Mouse (Mus musculus) urinary bladder, postnatal 10 days (tissue): ENCODE results near the gene Gm9758.
"Not testable (repeated sequence)": the region's sequence is repeated elsewhere in the genome, so short reads cannot be mapped to it uniquely, and the experiment has no call there.

Source experiments
- DNase-seq: peaks from one replicate; pipeline ENCODE4 v3.0.0; 2022; ENCODE audit warnings: low spot score

The Gm9758 gene

DNA sequence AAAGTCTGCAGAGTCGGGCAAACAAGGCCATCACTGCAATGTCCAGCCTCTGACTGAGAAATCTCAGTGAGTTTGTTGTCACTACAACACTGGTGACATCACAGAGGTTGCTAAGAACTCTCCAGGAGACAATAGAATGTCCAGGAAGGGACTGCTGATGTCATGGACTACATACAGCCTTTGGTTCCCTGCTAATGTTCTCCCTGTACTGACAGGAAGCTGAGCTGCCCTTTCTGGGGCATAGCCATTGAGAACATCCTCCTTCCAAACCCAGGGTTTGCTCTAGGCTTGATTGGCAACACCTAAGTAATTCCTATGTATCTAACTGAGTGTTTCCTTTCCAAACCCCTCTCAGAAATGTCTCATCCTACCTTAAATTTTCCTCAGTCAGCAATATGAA, at the start of gene Gm9758:
TSS of gene Gm9758 (minus strand) at position 101 of the 400 bp plus-strand sequence.
- DNase-seq: not testable (repeated sequence)

DNA sequence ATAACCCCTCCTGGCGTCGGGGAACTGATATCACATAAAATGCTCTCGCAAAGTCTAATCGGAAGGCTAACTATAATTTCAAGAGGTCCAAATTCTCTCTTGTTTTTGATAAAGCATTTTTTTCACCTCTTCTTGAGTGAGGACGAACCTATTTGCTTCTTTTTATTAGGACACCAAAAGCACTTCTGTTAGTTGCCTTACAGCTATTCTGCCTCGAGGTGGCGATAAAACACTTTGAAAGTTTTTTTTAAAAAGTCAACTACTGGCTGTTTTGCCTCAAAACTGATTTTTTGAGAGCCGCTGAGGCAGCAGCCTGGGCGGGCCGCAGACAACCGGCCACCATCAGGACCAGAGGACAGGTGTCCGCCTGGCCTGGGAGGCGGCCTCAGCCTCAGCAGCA, 49.1 kb upstream of the Gm9758 start:
- DNase-seq: not testable (repeated sequence)

DNA sequence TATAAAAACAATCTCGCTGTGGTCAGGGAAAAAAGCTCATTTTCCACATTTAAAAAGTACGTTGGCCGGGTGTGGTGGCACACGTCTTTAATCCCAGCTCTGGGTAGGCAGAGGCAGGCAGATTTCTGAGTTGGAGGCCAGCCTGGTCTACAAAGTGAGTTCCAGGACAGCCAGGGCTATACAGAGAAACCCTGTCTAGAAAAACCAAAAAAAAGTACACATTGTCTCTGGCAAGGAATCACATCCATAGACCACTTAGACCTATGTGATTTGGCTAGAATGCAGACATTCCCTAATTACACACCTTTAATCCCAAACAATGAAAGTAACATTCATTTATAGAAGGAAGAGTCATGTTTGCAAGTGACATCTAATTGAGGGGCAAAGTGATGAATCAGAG, 46.8 kb upstream of the Gm9758 start:
- DNase-seq: not testable (repeated sequence)

DNA sequence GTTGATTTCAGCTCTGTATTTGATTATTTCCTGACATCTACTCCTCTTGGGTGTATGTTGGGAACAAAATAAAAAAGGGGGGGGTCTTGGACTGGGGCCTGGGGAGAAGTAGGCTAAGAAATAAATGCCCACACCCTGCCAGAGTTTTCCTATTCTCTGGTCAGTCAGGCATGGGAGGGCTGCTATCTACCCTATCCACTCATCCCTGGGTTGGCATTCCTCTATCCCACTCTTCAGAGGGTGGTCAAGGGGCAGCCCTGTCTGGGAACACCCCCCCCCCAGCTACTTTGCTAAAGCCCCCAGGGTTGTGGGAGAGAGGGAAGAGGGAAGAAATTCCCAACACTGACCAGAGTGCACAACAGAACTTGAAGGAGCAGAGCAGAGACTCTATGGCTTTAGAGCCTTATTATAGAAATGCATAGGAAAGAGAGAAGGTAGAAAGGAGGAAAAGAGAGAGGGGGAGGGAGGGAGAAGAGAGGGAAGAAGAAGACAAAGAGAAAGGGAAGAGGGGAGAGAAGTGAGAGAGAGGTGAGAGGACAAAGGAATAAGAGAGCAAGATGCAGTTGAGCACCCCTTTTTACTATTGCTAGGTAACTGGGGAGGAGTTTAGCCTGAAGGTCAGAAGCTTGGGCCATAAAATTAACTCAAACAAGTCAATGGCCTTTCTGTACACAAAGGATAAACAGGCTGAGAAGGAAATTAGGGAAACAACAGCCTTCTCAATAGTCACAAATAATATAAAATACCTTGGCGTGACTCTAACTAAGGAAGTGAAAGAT, 41.4 kb upstream of the Gm9758 start:
- DNase-seq: not testable (repeated sequence)

DNA sequence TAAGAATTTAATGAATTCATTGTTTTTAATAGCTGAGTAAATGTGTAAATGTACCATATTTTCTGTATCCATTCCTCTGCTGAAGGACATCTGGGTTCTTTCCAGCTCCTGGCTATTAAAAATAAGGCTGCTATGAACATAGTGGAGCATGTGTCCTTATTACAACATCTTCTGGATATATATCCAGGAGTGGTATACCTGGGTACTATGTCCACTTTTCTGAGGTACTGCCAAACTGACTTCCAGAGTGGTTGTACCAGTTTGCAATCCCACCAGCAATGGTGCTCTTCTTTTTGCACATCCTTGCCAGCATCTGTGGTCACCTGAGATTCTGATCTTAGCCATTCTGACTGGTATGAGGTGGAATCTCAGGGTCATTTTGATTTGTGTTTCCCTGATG, 38.9 kb upstream of the Gm9758 start:
- DNase-seq: not testable (repeated sequence)

DNA sequence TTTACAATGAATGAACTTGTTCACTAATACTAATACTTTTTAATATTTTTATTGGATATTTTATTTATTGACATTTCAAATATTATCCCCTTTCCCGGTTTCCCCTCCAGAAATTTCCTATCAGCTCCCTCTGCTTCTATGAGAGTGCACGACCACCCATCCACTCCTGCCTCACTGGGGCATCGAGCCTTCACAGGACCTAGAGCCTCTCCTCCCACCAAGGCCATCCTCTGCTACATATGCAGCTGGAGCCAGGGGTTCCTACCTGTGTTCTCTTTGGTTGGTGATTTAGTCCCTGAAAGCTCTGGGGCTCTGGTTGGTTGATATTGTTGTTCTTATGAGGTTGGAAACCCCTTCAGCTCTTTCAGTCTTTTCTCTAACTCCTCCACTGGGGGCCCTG, 38.0 kb upstream of the Gm9758 start:
- DNase-seq: not testable (repeated sequence)

DNA sequence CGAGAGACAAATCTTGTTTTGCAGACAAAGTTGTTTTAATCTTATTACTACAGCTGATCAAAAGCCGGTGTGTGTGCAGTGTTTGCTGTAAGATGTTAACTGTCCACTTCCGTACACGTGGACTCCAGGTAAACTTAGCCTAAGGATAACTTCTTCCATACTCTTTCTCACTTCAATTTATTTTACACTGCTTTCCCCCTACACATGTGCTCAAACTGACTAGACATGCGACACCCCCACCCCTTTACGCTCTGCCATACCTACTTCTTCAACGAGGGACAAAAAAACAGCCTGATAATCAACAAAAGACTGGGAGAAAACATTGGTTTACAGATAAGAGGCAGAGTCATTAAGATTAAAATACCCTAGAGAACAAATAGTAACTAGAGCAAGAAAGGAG, 37.1 kb upstream of the Gm9758 start:
- DNase-seq: not testable (repeated sequence)

DNA sequence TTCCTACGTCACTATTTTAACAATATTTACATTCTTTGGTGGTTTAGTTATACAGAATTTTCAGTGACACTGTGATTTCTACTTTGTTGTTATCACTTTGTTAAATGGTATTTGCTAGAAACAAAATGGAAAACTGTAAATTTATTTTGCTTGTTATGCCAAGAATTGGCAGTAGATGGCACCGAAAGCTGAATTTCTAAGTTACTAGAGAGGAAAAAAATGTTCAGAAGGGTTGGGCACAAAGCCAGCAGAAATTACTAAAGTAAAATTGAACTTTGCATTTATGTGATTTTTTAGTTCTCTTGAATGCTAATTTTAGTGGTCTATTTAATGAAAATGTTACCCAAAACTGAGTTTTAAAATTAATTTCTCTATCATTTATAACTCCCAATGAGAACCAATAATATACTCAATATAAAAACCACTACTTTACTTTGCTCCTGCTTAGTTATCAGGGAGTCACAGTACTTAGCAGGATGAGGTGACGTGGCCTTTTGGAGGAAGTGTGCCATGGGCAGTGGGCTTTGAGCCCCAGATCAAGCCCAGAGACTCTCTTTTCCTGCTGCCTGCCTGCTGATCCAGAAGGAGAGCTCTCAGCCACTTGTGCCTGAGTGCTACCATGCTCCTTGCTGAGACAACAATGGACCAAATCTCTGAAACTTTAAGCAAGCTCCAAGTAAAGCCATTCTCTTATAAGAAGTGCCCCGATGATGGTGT, 32.9 kb upstream of the Gm9758 start:
- not testable (repeated sequence) for DNase-seq

DNA sequence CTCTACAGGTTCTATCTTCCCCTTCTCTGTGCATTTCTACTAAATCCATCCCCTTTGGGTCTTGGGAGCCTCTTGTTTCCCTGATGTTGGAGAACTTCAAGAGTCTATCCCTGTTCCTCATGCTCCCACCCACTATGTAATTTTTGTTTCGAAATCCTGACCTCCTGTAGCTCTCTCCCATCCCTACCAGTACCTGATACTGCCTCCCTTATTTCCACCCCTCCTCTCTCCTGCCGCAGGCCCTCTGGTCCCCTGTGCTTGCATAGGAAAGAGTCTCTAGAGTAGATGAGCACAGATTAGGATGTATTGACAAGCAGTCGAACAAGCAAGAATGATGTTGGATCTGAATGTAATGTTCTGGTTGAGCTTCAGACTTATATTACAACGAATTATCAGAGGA, 30.8 kb upstream of the Gm9758 start:
- DNase-seq: not testable (repeated sequence)

DNA sequence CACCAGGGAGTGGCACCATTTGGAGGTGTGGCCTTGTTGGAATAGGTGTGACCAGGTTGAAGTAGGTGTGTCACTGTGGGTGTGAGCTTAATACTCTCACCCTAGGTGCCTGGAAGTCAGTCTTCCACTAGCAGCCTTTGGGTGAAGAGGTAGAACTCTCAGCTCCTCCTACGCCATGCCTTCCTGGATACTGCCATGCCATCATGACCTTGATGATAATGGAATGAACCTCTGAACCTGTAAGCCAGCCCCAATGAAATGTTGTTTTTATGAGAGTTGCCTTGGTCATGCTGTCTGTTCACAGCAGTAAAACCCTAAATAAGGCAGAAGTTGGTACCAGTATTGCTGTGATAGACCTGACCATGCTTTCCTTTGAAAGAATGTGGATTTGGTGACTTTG, 26.3 kb upstream of the Gm9758 start:
- DNase-seq: not testable (repeated sequence)

DNA sequence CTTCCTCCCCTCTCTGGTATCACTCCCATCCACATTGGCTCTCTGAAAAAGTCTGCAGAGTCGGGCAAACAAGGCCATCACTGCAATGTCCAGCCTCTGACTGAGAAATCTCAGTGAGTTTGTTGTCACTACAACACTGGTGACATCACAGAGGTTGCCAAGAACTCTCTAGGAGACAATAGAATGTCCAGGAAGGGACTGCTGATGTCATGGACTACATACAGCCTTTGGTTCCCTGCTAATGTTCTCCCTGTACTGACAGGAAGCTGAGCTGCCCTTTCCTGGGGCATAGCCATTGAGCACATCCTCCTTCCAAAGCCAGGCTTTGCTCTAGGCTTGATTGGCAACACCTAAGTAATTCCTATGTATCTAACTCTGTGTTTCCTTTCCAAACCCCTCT, 23.6 kb upstream of the Gm9758 start, which contains the start of gene Speer4e:
TSS of gene Speer4e (minus strand) at position 101 of the 400 bp plus-strand sequence.
- not testable (repeated sequence) for DNase-seq

DNA sequence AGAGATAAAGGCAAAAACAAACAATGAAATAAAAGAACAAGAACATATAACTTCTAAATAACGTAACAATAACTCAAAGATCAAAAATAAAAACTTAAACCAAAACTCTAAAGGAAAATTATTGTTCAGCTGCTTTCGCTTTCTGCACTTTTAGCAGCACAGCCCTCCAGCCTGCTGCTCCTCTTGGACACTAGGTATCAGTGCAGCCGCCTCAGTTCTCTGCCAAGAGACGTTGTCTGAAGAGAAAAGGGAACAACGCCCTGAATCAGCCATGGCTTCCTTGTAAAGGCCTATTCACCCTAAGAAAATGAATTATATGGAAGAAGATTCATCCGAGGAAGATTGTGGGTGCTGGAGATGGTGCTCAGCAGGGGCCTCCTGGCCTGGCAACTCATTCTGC, 19.0 kb upstream of the Gm9758 start:
- DNase-seq: not testable (repeated sequence)

DNA sequence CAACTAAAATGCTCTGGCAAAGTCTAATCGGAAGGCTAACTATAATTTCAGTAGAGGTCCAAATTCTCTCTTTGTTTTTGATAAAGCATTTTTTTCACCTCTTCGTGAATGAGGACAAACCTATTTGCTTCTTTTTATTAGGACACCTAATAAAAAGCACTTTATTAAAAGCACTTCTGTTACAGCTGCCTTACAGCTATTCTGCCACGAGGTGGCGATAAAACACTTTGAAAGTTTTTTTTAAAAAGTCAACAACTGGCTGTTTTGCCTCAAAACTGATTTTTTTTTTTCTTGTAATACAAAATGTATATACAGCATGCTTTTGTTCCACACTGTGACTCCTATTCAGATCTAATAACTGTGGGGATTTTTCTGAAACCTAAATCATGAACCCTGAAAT, 12.3 kb upstream of the Gm9758 start:
- not testable (repeated sequence) for DNase-seq

DNA sequence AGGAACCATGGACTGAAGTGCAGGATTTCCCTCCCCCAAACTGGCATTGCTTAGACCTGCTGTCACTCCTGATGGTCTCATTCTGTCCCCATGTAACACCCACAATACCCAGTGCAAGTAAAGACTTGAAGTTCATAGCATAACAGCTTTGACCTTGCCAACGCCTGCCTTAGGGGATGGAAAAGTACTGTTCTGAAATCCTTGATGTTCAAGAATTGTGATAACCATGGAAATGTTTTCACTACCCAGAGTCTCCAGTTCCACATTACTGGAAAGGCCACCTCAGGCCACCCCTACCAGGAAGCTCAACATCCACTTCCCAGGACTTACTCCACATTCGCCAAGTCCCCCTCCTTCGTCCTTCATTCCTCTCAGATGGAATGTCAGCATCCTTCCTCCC, 338 bp downstream of the Gm9758 start:
- DNase-seq: not testable (repeated sequence)

DNA sequence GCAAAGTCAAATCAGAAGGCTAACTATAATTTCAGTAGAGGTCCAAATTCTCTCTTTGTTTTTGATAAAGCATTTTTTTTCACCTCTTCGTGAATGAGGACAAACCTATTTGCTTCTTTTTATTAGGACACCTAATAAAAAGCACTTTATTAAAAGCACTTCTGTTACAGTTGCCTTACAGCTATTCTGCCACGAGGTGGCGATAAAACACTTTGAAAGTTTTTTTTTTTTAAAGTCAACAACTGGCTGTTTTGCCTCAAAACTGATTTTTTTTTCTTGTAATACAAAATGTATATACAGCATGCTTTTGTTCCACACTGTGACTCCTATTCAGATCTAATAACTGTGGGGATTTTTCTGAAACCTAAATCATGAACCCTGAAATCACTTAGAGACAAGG, 11.2 kb downstream of the Gm9758 start:
- DNase-seq: not testable (repeated sequence)

DNA sequence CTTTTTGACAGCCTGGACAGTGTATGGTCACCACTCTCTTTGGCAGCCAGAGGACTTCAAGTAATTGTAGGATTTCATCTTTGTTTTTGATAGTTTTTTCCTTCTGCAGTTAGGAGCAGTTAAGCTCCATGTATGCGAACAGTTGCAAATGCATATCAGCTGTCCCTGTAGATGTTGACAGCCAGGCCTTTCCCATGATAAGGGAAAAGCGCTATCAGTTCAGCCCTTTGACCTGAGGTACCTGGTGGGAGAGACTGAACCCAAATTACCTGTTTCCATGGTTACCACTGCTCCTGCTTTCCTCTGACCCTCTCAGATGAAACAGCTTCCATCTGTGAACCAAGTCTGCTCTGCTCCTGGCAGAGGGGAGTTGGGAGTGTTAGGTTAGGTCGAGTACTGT, 22.5 kb downstream of the Gm9758 start:
- DNase-seq: no peak

DNA sequence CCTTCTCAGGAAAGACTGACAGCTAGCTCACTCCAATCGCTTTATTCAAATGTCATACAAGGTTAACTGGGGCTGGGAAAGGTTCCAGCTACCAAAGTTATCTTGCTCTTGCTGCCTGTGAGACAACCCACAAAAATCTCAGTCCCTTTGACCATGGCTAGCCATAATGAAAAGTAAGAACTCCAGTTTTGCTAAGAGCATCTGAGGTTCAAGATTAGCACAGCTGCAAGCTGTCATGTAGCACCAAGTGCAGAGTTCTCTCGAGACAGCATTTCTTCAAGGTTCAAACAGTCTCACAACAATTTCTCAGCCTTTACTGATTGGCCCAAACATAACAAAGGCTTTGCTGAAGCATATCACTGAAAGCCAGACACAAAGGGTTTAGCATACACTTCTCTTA, 29.4 kb downstream of the Gm9758 start:
- DNase-seq: not testable (repeated sequence)
